Mouse (Mus musculus): Measurements from ENCODE around the gene Lingo2. TPM values are rescaled to one million over a fixed set of nuclear protein-coding genes. Genes with fewer than 3 reads are reported as not detected.

Lingo2 gene
- polyA plus RNA-seq, 1 experiment from 2014 or later: 1.0 TPM

DNA sequence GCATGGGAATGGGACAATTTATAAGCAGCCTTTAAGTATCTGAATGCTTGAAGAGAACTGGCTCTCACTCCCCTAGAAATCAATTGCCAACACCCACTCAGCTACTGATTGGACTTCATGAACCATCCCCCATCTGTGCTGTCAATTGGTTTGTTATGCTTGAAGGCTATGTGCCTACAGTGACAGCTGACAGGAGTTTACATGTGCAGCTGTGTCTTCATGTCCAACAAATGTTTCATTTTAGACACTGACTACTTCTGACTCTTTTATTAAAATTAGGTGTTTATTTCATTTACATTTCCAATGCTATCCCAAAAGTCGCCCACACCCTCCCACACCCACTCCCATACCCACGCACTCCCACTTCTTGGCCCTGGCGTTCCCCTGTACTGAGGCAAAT, 516.3 kb downstream of the Lingo2 start:
- WGBS: 92% methylated on average over 3 of the region's 3 CpGs

DNA sequence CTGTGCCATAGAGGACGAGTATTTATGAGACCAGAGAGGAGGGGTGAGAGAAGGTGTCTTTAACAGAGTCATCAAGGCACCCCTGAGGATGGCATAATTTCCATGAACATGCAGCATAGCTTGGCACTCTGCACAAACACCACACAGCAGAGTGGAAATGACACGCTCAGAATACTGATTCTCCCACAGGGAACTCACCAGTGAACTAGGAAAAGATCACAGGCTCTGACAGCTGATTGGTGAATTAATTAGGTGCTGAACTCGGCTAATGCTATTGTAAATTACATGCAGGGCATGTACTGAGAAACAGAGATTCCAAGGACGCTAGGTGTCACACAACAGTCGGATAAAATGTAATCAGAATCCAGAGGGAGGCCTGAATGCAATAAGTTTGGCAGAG, 525.4 kb downstream of the Lingo2 start:
- WGBS: 66% methylated on average over 5 of the region's 5 CpGs
- ATAC-seq (replicated peaks; ENCODE audit: low FRiP score, low TSS enrichment, low read depth): no peak

More for the DNA sequence above, 516.3 kb downstream of the Lingo2 start:
- Histone ChIP-seq H3K36me3 (ENCODE audit: control insufficient read depth, insufficient read depth, low read length) (no peaks in the 10 kb centered on the region), H3K9ac (ENCODE audit: low read length) (no peak overlapping the region), H3K4me1 (replicated peaks; ENCODE audit: control insufficient read depth, insufficient read depth, low read length) (no peaks in the 10 kb centered on the region), H3K4me2 (ENCODE audit: low read length) (no peak overlapping the region), H3K27ac (ENCODE audit: low read depth) (no peak overlapping the region), H3K27me3 (replicated peaks; ENCODE audit: control insufficient read depth, insufficient read depth, low read length) (no peaks in the 10 kb centered on the region), H3K4me3 (ENCODE audit: low read depth, low read length) (no peak overlapping the region), H3K9me3 (ENCODE audit: control insufficient read depth, low read length) (no peaks in the 10 kb centered on the region)
- ATAC-seq (replicated peaks; ENCODE audit: low FRiP score, low TSS enrichment, low read depth): no peak
- no peak for DNase-seq (ENCODE audit: low spot score)

GRCm38 (mm10) chr4:36407350-36407749, 544.2 kb downstream of the Lingo2 start:
- ATAC-seq (replicated peaks; ENCODE audit: low FRiP score, low TSS enrichment, low read depth) (no peak), DNase-seq (ENCODE audit: low spot score) (no peak)
- Histone ChIP-seq H3K27me3 (replicated peaks; ENCODE audit: control insufficient read depth, insufficient read depth, low read length) (no peaks in the 10 kb centered on the region), H3K27ac (ENCODE audit: low read depth) (no peak overlapping the region), H3K9me3 (ENCODE audit: control insufficient read depth, low read length) (no peaks in the 10 kb centered on the region), H3K36me3 (ENCODE audit: control insufficient read depth, insufficient read depth, low read length) (no peaks in the 10 kb centered on the region), H3K4me1 (replicated peaks; ENCODE audit: control insufficient read depth, insufficient read depth, low read length) (no peaks in the 10 kb centered on the region), H3K4me2 (ENCODE audit: low read length) (no peak overlapping the region), H3K4me3 (ENCODE audit: low read depth, low read length) (no peak overlapping the region), H3K9ac (ENCODE audit: low read length) (no peak overlapping the region)
- WGBS: 83% methylated on average over 3 of the region's 3 CpGs

More for the DNA sequence above, 525.4 kb downstream of the Lingo2 start:
- Histone ChIP-seq H3K9me3 (ENCODE audit: control insufficient read depth, low read length) (no peaks in the 10 kb centered on the region), H3K27ac (ENCODE audit: low read depth) (no peak overlapping the region), H3K4me1 (replicated peaks; ENCODE audit: control insufficient read depth, insufficient read depth, low read length) (no peaks in the 10 kb centered on the region), H3K4me3 (ENCODE audit: low read depth, low read length) (no peak overlapping the region), H3K9ac (ENCODE audit: low read length) (no peak overlapping the region), H3K4me2 (ENCODE audit: low read length) (no peak overlapping the region), H3K36me3 (ENCODE audit: control insufficient read depth, insufficient read depth, low read length) (no peaks in the 10 kb centered on the region), H3K27me3 (replicated peaks; ENCODE audit: control insufficient read depth, insufficient read depth, low read length) (no peaks in the 10 kb centered on the region)
- no peak for DNase-seq (ENCODE audit: low spot score)

GRCm38 (mm10) chr4:36368925-36369324, 582.6 kb downstream of the Lingo2 start:
- ATAC-seq (replicated peaks; ENCODE audit: low FRiP score, low TSS enrichment, low read depth) (no peak), DNase-seq (ENCODE audit: low spot score) (no peak)
- no peak overlapping the region for H3K4me2 ChIP-seq (ENCODE audit: low read length)
- H3K27me3 ChIP-seq (replicated peaks; ENCODE audit: control insufficient read depth, insufficient read depth, low read length): no peaks in the 10 kb centered on the region
- no peaks in the 10 kb centered on the region for H3K4me1 ChIP-seq (replicated peaks; ENCODE audit: control insufficient read depth, insufficient read depth, low read length)
- H3K36me3 ChIP-seq (ENCODE audit: control insufficient read depth, insufficient read depth, low read length): no peaks in the 10 kb centered on the region
- WGBS: 87% methylated on average over 3 of the region's 3 CpGs
- no peaks in the 10 kb centered on the region for H3K9me3 ChIP-seq (ENCODE audit: control insufficient read depth, low read length)
- no peak overlapping the region for H3K4me3 ChIP-seq (ENCODE audit: low read depth, low read length)
- H3K9ac ChIP-seq (ENCODE audit: low read length): no peak overlapping the region
- H3K27ac ChIP-seq (ENCODE audit: low read depth): no peak overlapping the region

DNA sequence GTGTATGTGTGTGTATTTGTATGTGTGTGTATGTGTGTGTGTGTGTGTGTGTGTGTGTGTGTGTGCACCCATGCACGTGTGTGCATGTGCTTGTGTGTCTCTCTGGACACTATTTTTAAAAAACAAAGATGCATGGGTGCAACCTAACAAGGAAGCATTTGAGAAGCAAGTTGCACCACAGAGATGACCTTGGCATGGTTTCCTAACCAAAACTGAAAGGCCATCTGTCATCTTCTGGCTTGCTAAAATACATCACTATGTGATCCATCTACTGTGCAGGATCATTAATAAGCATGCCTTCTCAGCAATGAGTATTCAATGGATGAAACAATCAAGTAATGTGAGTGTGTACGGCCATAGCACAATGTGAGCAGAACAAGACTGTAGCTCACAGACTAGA, 597.1 kb downstream of the Lingo2 start:
- Histone ChIP-seq H3K27ac (ENCODE audit: low read depth) (no peak overlapping the region), H3K4me1 (replicated peaks; ENCODE audit: control insufficient read depth, insufficient read depth, low read length) (no peaks in the 10 kb centered on the region), H3K9me3 (ENCODE audit: control insufficient read depth, low read length) (no peaks in the 10 kb centered on the region), H3K9ac (ENCODE audit: low read length) (no peak overlapping the region), H3K4me3 (ENCODE audit: low read depth, low read length) (no peak overlapping the region), H3K4me2 (ENCODE audit: low read length) (no peak overlapping the region), H3K36me3 (ENCODE audit: control insufficient read depth, insufficient read depth, low read length) (no peaks in the 10 kb centered on the region), H3K27me3 (replicated peaks; ENCODE audit: control insufficient read depth, insufficient read depth, low read length) (no peaks in the 10 kb centered on the region)
- DNase-seq (ENCODE audit: low spot score) (no peak), ATAC-seq (replicated peaks; ENCODE audit: low FRiP score, low TSS enrichment, low read depth) (no peak)
- WGBS: 94% methylated on average over 2 of the region's 2 CpGs

GRCm38 (mm10) chr4:36331741-36332140, 619.8 kb downstream of the Lingo2 start:
- no peaks in the 10 kb centered on the region for H3K36me3 ChIP-seq (ENCODE audit: control insufficient read depth, insufficient read depth, low read length)
- ATAC-seq (replicated peaks; ENCODE audit: low FRiP score, low TSS enrichment, low read depth) (no peak), DNase-seq (ENCODE audit: low spot score) (no peak)
- no peak overlapping the region for H3K4me2 ChIP-seq (ENCODE audit: low read length)
- H3K9me3 ChIP-seq (ENCODE audit: control insufficient read depth, low read length): no peaks in the 10 kb centered on the region
- WGBS: 81% methylated on average over 1 of the region's 1 CpGs
- no peak overlapping the region for H3K9ac ChIP-seq (ENCODE audit: low read length)
- no peak overlapping the region for H3K27ac ChIP-seq (ENCODE audit: low read depth)
- no peaks in the 10 kb centered on the region for H3K4me1 ChIP-seq (replicated peaks; ENCODE audit: control insufficient read depth, insufficient read depth, low read length)
- no peaks in the 10 kb centered on the region for H3K27me3 ChIP-seq (replicated peaks; ENCODE audit: control insufficient read depth, insufficient read depth, low read length)
- no peak overlapping the region for H3K4me3 ChIP-seq (ENCODE audit: low read depth, low read length)

- Histone ChIP-seq H3K9me3 (ENCODE audit: control insufficient read depth, low read length) (no peaks in the 10 kb centered on the region), H3K4me2 (ENCODE audit: low read length) (no peak overlapping the region), H3K4me1 (replicated peaks; ENCODE audit: control insufficient read depth, insufficient read depth, low read length) (no peaks in the 10 kb centered on the region), H3K36me3 (ENCODE audit: control insufficient read depth, insufficient read depth, low read length) (no peaks in the 10 kb centered on the region), H3K27me3 (replicated peaks; ENCODE audit: control insufficient read depth, insufficient read depth, low read length) (no peaks in the 10 kb centered on the region), H3K9ac (ENCODE audit: low read length) (no peak overlapping the region), H3K4me3 (ENCODE audit: low read depth, low read length) (no peak overlapping the region), H3K27ac (ENCODE audit: low read depth) (no peak overlapping the region)
- DNase-seq (ENCODE audit: low spot score) (no peak), ATAC-seq (replicated peaks; ENCODE audit: low FRiP score, low TSS enrichment, low read depth) (no peak)
These were observed 625.9 kb downstream of the Lingo2 start for GRCm38 (mm10) chr4:36325603-36326002.

DNA sequence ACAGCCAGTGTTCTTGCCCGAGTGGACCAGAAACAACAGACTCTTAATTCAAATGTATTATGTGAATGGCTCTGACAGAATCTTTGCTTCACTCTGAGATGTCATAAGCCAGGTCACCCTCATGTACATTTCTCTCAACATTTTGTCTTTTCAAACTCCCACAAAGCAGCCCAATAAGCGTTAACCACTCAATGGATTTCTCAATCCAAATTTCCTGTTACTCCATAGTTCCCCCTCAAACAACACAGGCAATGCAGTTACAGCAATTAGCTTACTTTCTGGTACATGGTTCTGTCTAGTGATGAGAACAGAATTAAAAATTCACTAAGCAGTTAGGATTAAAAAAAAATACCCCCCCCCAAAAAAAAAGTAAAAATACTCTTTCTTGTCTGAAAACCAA, 638.5 kb downstream of the Lingo2 start:
- WGBS: 54% methylated on average over 2 of the region's 2 CpGs
- Histone ChIP-seq H3K27me3 (replicated peaks; ENCODE audit: control insufficient read depth, insufficient read depth, low read length) (no peaks in the 10 kb centered on the region), H3K27ac (ENCODE audit: low read depth) (no peak overlapping the region), H3K36me3 (ENCODE audit: control insufficient read depth, insufficient read depth, low read length) (no peaks in the 10 kb centered on the region), H3K4me2 (ENCODE audit: low read length) (no peak overlapping the region), H3K9ac (ENCODE audit: low read length) (no peak overlapping the region), H3K9me3 (ENCODE audit: control insufficient read depth, low read length) (no peaks in the 10 kb centered on the region), H3K4me1 (replicated peaks; ENCODE audit: control insufficient read depth, insufficient read depth, low read length) (no peaks in the 10 kb centered on the region), H3K4me3 (ENCODE audit: low read depth, low read length) (no peak overlapping the region)
- no peak for ATAC-seq (replicated peaks; ENCODE audit: low FRiP score, low TSS enrichment, low read depth)
- no peak for DNase-seq (ENCODE audit: low spot score)

DNA sequence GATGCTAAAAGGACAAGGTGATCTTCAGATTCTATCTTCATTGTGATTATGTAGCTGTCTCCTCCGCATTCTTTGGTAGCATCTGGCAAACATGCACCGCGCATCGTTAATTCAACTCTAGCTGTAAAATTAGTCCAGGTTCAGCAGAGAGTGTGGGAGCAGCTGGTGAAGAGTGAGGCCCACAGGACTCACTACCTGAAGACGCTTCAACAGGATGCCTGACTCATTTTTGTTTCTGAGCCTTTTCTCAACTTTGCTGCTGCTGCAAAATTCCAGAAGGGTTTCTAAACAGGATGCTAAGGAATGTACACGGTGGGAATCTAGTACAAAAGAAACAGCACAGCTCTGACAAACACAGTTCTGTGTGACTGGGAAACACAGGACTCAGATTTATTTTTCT, 640.1 kb downstream of the Lingo2 start:
- no peaks in the 10 kb centered on the region for H3K9me3 ChIP-seq (ENCODE audit: control insufficient read depth, low read length)
- ATAC-seq (replicated peaks; ENCODE audit: low FRiP score, low TSS enrichment, low read depth): no peak
- no peaks in the 10 kb centered on the region for H3K36me3 ChIP-seq (ENCODE audit: control insufficient read depth, insufficient read depth, low read length)
- no peak overlapping the region for H3K4me3 ChIP-seq (ENCODE audit: low read depth, low read length)
- H3K27ac ChIP-seq (ENCODE audit: low read depth): no peak overlapping the region
- no peak for DNase-seq (ENCODE audit: low spot score)
- H3K27me3 ChIP-seq (replicated peaks; ENCODE audit: control insufficient read depth, insufficient read depth, low read length): no peaks in the 10 kb centered on the region
- WGBS: 71% methylated on average over 6 of the region's 6 CpGs
- H3K9ac ChIP-seq (ENCODE audit: low read length): no peak overlapping the region
- no peaks in the 10 kb centered on the region for H3K4me1 ChIP-seq (replicated peaks; ENCODE audit: control insufficient read depth, insufficient read depth, low read length)
- H3K4me2 ChIP-seq (ENCODE audit: low read length): no peak overlapping the region
